Mouse (Mus musculus) embryonic facial prominence, embryonic 14.5 days (tissue): Measurements from ENCODE around the gene Gm20388. TPM values are rescaled to one million over a fixed set of nuclear protein-coding genes. Genes with fewer than 3 reads are reported as not detected.

Source experiments
- ATAC-seq: fragments of 200-750 bp; cut with Nextera tagmentation; 2 replicates; pipeline ENCODE4 v1.8.0; 2017; ENCODE audit warnings: low read depth, moderate number of reproducible peaks, moderate TSS enrichment
- DNase-seq: peaks from one replicate; pipeline ENCODE4 v3.0.0-alpha.2; 2015; ENCODE audit warnings: low spot score
- H3K27ac ChIP-seq: fragments of 300-500 bp; sonication (generic); replicated peaks from 2 replicates; pipeline ENCODE4 v1.5.1; 2014; ENCODE audit warnings: low read depth, mild to moderate bottlenecking, low read length, moderate library complexity
- H3K27me3 ChIP-seq: fragments of 300-500 bp; sonication (generic); replicated peaks from 2 replicates; pipeline ENCODE4 v1.6.1; 2014; ENCODE audit warnings: low read length; ENCODE audit not compliant: control insufficient read depth, insufficient read depth
- H3K36me3 ChIP-seq: fragments of 300-500 bp; sonication (generic); 2 replicates; pipeline ENCODE4 v1.6.1; 2014; ENCODE audit warnings: low read length, mixed read lengths; ENCODE audit not compliant: control insufficient read depth, insufficient read depth
- H3K4me1 ChIP-seq: fragments of 300-500 bp; sonication (generic); 2 replicates; pipeline ENCODE4 v1.6.1; 2014; ENCODE audit warnings: antibody characterized with exemption, low read length; ENCODE audit not compliant: control insufficient read depth, insufficient read depth
- H3K4me2 ChIP-seq: fragments of 300-500 bp; sonication (generic); 2 replicates; pipeline ENCODE4 v1.6.1; 2014; ENCODE audit warnings: low read depth, mild to moderate bottlenecking, low read length, moderate library complexity, mixed read lengths
- H3K4me3 ChIP-seq: fragments of 300-500 bp; sonication (generic); 2 replicates; pipeline ENCODE4 v1.5.1; 2014; ENCODE audit warnings: low read depth, mild to moderate bottlenecking, low read length
- H3K9ac ChIP-seq: fragments of 300-500 bp; sonication (generic); 2 replicates; pipeline ENCODE4 v1.6.1; 2014; ENCODE audit warnings: low read depth, mild to moderate bottlenecking, low read length, moderate library complexity, mixed read lengths
- H3K9me3 ChIP-seq: fragments of 300-500 bp; sonication (generic); 2 replicates; pipeline ENCODE4 v1.6.1; 2016; ENCODE audit warnings: low read length; ENCODE audit not compliant: control insufficient read depth
- WGBS: fragments of 180-500 bp; shearing (Covaris S2); extraction: QIAGEN DNeasy Blood & Tissue Kit; methylation state at CpG from one replicate; pipeline ENCODE4 v1.1.7; 2014; 5-methylcytosine and 5-hydroxymethylcytosine counted together
- polyA plus RNA-seq: library from polyadenylated mRNA; unstranded; fragments of >200 nt; fragmentation: Nextera tagmentation; extraction: Ambion mirVana; gene quantifications from 2 replicates; pipeline ENCODE4 v1.2.1, GENCODE M21; 2014

Gene Gm20388
- polyA plus RNA-seq, 1 experiment from 2014 or later, result not detected

DNA sequence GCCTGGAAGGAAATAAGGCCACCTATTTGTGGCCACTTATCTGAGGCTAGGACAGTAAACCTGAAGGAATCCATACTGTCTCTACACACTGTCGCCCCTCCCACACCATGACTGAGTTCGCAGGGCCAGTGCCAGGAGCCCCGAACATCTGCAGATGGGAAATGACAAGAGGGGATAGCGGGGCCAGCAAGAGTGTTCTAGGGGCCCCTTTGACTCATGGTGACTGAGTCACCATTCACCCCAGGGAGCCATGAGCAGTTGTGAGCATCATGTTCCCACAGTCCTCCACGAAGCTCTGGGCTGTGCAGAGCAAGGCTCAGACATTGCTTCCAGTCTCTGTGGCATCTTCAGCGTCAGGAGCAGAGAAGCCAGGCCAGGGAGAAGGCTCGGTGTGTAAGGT, 2268.7 kb downstream of the Gm20388 start:
- no peak overlapping the region for H3K27ac ChIP-seq
- H3K9me3 ChIP-seq, result no peaks in the 10 kb centered on the region
- 74% methylated on average over 7 of the region's 7 CpGs for WGBS
- H3K9ac ChIP-seq, result no peak overlapping the region
- peaks cover 15% of the 10 kb centered on the region; the same call in 1 of the 2 replicates for H3K4me1 ChIP-seq
- ATAC-seq, result no peak
- H3K27me3 ChIP-seq, result no peaks in the 10 kb centered on the region
- no peak for DNase-seq
- no peak overlapping the region for H3K4me2 ChIP-seq
- no peak overlapping the region for H3K4me3 ChIP-seq
- no peaks in the 10 kb centered on the region for H3K36me3 ChIP-seq

DNA sequence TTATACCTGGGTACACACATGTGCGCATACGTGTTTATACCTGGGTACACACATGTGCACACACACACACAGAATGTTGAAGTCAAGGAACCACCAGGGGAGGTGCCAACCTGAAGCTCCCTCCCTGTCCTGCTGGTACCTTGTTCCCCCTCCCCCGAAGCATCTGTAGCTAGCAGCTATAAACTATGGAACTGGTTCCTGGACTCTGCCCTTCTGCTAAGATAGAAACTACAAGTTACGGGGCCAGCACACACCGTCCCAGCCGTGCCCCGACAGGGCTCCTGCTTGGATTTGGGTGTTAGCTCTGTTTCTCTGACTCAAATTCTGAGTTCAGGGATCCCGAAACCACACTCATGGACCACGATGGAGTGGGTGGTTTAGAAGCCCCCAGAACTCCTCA, 2269.5 kb downstream of the Gm20388 start:
- WGBS, result 95% methylated on average over 9 of the region's 9 CpGs
- H3K4me1 ChIP-seq, result peaks cover 15% of the 10 kb centered on the region; the same call in 1 of the 2 replicates

DNA sequence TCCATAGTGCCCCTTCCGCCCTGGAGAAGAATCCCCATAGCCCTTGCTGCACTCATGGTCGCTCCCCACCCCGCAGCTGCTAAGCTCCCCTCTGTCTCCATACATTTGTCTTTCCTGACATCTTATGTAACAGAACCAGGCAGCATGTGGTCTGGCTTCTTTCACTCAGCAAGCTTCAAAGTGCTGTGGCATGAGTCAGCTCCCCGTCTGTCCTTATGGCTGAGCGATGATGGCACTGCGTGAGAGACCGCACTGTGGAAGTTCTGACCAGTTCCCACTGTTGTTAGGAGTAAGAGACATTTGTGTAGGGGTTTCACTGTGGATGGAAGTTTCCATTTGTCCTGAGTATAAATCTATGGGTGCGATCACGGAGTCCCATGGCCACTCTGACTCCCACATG, 2270.8 kb downstream of the Gm20388 start:
- ATAC-seq (peak; percentile 27; the same call in 1 of the 2 replicates), DNase-seq (peak; percentile 64)
- H3K9ac ChIP-seq, result no peak overlapping the region
- 59% methylated on average over 9 of the region's 9 CpGs for WGBS
- H3K9me3 ChIP-seq, result no peaks in the 10 kb centered on the region
- H3K27me3 ChIP-seq, result no peaks in the 10 kb centered on the region
- peaks cover 15% of the 10 kb centered on the region; the same call in 1 of the 2 replicates for H3K4me1 ChIP-seq
- H3K27ac ChIP-seq, result peak overlapping the region; percentile 52; the same call in 1 of the 2 replicates
- H3K4me3 ChIP-seq, result no peak overlapping the region
- H3K36me3 ChIP-seq, result no peaks in the 10 kb centered on the region
- no peak overlapping the region for H3K4me2 ChIP-seq

More for the DNA sequence above, 2269.5 kb downstream of the Gm20388 start:
- Histone ChIP-seq H3K4me3 (no peak overlapping the region), H3K27me3 (no peaks in the 10 kb centered on the region), H3K36me3 (no peaks in the 10 kb centered on the region), H3K4me2 (no peak overlapping the region), H3K9ac (no peak overlapping the region), H3K27ac (no peak overlapping the region), H3K9me3 (no peaks in the 10 kb centered on the region)
- ATAC-seq (no peak), DNase-seq (no peak)

DNA sequence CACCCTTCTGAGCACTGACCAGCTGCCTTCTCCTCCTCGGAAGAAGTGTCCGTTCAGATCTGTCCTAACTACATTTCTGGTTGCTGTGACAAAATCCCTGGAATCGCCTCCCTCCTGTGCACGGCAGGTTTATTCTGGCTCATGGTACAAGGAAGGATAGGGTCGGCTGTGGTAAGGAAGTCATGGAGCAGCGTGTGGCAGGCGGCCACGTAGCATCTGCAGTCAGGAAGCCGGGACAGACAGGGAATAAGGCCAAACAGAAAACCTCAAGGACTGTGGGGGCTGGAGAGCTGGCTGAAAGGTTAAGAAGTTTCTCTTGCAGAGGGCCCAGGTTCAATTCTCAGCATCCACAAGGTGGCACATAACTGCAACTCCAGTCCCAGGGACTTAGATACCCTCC, 2271.3 kb downstream of the Gm20388 start:
- peak overlapping the region; percentile 52 for H3K27ac ChIP-seq

DNA sequence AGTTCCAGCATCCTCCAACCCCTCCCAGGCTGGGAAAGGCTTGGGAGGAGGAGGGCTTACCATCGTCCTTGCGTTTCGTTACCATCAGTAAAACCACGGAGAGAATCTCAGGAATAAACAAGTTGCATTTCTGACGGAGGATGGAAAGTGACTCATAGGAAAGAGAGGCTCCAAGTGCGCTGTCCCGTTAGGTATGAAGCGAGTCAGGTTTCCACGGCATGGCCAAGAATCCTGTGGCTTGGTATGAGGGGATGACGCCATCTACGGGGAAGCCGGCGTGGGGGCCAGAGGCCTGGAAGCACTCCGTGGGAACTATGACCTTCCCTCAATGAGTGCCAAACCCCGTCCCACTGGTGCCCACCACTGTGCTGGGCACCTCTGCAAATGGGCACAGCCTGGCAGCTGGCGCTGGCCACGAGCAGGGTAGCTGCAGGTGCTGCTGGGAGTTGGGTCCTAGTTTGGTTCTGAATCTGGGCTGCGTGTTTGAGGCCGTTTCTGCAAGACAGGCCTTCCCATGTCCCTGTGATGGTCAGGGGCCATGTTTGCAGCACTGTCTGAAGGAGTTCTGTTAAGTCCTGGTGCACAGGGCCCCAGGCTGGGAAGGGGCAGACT, 2275.8 kb downstream of the Gm20388 start:
- H3K27ac ChIP-seq, result no peak overlapping the region
- DNase-seq (no peak), ATAC-seq (no peak)
- 85% methylated on average over 19 of the region's 19 CpGs for WGBS
- H3K4me1 ChIP-seq, result peaks cover 13% of the 10 kb centered on the region; the same call in 1 of the 2 replicates
- H3K4me3 ChIP-seq, result no peak overlapping the region
- no peaks in the 10 kb centered on the region for H3K36me3 ChIP-seq
- H3K9ac ChIP-seq, result no peak overlapping the region
- H3K9me3 ChIP-seq, result no peaks in the 10 kb centered on the region
- no peak overlapping the region for H3K4me2 ChIP-seq
- no peaks in the 10 kb centered on the region for H3K27me3 ChIP-seq

More for the DNA sequence above, 2271.3 kb downstream of the Gm20388 start:
- no peak overlapping the region for H3K4me2 ChIP-seq
- H3K4me1 ChIP-seq, result peaks cover 15% of the 10 kb centered on the region; the same call in 1 of the 2 replicates
- no peak overlapping the region for H3K4me3 ChIP-seq
- ATAC-seq (no peak), DNase-seq (no peak)
- H3K9me3 ChIP-seq, result no peaks in the 10 kb centered on the region
- WGBS, result 60% methylated on average over 9 of the region's 9 CpGs
- H3K9ac ChIP-seq, result no peak overlapping the region
- H3K27me3 ChIP-seq, result no peaks in the 10 kb centered on the region
- H3K36me3 ChIP-seq, result no peaks in the 10 kb centered on the region

DNA sequence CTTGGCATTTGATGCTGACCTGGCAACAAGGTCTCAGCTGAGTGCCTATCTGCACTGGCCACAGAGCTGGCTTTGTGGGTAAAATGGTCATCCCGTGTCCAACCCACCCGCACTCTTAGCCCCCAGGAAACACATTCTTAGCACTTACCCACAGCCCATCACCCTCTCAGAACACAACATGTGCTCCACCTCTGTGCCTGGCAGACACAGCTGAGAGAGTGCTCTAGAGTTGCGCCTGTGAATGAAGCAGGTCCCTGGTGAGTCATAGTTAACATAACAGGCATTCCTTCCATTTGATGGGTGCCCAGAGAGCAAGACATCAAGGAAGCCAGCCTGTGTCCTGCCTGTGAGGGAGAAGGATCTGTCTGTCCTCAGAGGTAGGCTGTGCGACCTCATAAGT, 2276.6 kb downstream of the Gm20388 start:
- H3K4me2 ChIP-seq, result no peak overlapping the region
- no peak overlapping the region for H3K4me3 ChIP-seq
- 73% methylated on average over 4 of the region's 4 CpGs for WGBS

DNA sequence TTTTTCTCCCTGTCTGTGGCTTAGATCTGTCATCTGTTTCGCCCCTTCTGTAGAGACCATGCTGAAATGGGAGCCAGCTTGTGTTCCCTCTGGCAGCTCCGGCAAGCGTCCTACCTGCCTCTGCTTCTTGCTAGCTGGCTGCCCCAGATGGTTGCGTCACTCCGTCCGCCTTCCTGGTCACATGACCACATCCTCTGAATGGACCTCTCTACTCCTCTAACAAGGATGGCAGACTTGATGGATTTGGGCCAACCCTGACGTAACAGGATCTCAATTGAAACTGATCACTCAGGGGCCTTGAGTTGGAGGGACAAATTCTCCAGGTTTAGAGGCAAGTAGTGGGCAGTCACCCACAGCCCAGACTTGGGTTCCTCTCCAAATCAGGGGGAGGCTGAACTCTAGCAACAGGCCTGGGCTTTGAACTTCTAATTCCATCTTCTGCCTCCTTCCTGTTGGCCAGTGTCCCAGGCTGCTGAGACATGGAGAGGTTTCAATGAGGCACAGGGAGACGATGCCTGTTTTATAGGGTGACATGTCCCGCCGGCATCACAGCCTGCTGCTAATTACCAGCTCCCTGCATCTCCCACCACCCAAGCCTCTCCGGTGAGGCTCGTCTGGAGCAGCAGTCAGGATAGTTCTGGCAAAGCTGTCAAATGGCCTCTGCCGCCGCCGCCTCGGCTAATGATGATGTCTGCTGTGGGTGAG, 2279.9 kb downstream of the Gm20388 start:
- H3K4me2 ChIP-seq, result no peak overlapping the region
- no peak overlapping the region for H3K4me3 ChIP-seq
- no peaks in the 10 kb centered on the region for H3K9me3 ChIP-seq
- H3K9ac ChIP-seq, result no peak overlapping the region
- H3K36me3 ChIP-seq, result no peaks in the 10 kb centered on the region
- DNase-seq (peak; percentile 82), ATAC-seq (peak; percentile 73; the same call in 1 of the 2 replicates)
- no peaks in the 10 kb centered on the region for H3K27me3 ChIP-seq
- H3K27ac ChIP-seq, result peak overlapping the region; percentile 54; the same call in 1 of the 2 replicates
- WGBS, result 45% methylated on average over 16 of the region's 16 CpGs
- peaks cover 27% of the 10 kb centered on the region for H3K4me1 ChIP-seq

More for the DNA sequence above, 2276.6 kb downstream of the Gm20388 start:
- ATAC-seq (no peak), DNase-seq (no peak)
- H3K36me3 ChIP-seq, result no peaks in the 10 kb centered on the region
- no peaks in the 10 kb centered on the region for H3K27me3 ChIP-seq
- H3K27ac ChIP-seq, result no peak overlapping the region
- no peaks in the 10 kb centered on the region for H3K9me3 ChIP-seq
- H3K4me1 ChIP-seq, result peaks cover 5% of the 10 kb centered on the region; the same call in 1 of the 2 replicates
- H3K9ac ChIP-seq, result no peak overlapping the region

DNA sequence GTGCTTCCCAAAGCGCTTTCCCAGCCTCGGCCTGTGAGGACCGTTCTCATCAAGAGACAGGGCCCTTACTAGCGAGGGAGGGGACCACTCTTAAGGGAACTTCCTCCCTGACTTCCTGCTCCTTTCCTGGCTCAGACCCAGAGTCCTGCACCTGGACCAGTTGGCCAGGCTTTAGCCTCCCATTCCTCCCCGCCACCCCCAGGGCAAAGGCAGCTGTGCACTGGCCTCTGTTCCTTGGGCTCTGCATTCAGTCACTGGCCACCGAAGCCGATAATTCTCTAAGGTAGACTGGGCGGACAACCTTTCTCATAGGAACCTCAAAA, 2280.4 kb downstream of the Gm20388 start:
- no peaks in the 10 kb centered on the region for H3K36me3 ChIP-seq
- H3K4me2 ChIP-seq, result no peak overlapping the region
- H3K27me3 ChIP-seq, result no peaks in the 10 kb centered on the region
- H3K9ac ChIP-seq, result no peak overlapping the region
- peaks cover 27% of the 10 kb centered on the region for H3K4me1 ChIP-seq
- peak; percentile 24 for DNase-seq
- ATAC-seq, result no peak; the same call in 1 of the 2 replicates
- peak overlapping the region; percentile 54; the same call in 1 of the 2 replicates for H3K27ac ChIP-seq
- WGBS, result 63% methylated on average over 8 of the region's 8 CpGs
- no peaks in the 10 kb centered on the region for H3K9me3 ChIP-seq
- H3K4me3 ChIP-seq, result no peak overlapping the region
